Mouse (Mus musculus) right cerebral cortex, postnatal 25 days (tissue): Measurements from ENCODE around the gene Coro1c.
A peak's percentile ranks its signal among the peaks of the same experiment; 100 is the strongest.

Experiments used
- DNase-seq: peaks from one replicate; pipeline ENCODE4 v3.0.0; 2022

Coro1c gene

DNA sequence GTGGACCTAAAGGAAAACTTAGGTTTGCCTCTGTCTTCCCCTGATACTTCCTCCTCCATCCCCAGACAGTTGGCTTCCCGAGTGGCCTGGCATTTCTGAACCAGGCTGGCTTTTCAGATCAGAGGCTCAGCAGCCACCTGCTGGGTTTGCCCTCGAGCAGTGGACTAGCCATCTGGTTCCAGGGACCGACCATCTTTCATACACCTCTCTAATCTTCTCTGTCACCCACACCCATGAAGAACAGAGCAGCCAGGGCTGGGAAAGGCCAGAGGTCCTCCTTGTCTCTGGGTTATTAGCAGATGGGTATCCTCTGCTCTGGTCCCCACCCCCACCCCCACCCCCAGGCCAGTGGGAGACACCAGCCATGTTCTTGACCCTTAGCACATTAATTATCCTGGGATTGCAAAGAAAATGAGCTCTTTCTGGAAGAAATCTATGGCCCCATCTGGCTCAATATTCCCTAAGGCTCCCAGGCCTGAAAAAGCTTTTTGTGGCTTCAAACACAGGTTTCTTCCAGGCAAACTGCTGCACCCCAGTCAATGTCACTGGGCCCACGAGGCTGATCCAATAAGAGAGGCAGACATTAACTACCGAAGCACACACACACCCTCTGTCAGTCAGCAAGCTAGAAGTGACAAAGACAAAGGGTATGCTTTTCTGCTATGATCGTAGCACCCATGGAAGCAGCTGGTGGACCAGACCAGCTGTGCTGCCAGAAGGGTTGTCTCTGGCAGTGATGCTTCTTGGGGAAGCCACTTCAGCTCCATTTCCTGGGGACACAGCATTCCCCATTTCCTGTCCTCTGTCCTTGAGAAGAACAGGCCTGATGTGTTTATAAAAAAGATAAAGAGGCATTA, 13.0 kb upstream of the Coro1c start:
- no peak for DNase-seq

DNA sequence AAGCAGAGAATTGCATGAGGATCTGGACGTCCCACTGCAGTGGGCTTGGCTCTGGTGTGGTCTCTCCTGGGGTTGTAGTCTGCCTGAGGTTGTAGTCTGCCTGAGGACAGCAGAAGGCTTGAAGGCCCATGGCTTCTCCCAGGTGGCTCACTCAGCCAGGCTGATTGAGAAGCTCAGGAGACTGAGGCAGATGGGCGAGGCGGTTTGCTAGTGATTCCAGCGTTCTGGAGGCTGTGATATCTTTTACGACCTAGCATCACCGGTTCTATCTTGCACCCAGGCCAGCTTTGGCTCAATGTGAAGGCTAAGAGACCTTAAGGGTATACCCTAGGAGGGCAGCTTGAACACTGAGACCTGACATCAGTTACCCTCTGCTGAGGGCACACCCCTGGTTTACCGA, 10.5 kb upstream of the Coro1c start:
- no peak for DNase-seq

DNA sequence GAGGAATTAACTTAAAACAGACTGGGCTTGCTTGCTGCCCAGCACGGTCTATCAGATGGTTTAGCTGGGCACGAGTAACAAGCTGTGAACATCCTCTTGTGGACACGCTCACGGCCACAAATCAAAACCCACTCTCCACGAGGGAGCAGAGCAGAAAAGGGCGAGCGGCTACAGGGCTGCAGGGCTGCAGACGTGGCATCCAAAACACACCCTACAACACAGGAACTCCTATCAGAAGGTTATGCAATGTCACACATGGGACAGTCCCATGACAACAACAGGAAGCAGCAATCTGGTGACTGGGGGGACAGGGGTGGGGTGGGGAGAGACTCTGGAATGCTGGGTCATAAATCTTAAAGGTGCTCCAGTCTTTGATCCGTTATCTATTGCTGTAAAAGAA, 10.1 kb upstream of the Coro1c start:
- no peak for DNase-seq

DNA sequence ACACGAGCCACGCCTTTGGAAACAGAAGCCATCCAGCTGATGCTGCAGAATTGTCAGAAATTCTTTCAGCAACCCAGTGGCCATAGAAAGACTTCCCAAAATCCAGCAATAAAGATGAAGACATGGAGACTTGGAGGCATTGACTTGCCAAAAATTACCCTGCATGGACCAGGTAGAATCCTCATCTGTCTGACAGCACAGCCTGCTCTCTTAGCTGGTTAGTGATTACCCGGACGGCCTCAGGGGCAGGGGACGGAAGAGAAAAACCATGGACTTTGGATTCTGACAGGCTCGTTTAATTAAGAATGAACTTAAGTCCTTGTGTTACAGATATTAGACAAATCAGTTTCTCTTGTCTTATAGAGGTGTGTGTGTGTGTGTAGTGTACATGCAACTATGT, 2.1 kb upstream of the Coro1c start:
- DNase-seq = no peak

DNA sequence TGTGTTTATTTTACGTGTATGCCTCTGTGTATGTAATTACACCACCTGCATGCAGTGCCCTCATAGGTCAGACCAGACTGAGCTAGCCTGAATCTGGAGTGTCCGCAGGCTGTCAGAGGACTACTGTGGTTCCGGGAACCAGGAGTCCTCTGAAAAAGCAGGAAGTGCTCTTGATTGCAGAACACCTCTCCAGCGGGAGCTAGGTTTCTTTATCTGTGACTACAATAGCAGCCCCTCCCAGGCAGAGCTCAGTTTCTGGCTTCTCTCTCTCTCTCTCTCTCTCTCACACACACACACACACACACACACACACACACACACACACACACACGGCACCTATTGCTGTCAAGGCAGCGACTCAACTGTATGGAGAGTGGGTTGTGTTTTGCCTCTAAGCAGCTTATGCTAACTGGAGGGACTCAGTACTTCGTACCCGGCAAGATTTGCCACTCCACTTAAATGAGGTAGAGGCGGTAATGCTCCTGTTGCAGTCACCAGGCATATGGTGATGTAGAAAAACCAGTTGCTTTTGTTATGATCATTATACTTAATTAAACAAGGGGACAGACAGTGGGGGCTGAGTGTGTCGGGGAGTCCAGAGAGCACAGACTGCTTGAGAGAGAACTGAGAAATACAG, 1.6 kb upstream of the Coro1c start:
- DNase-seq = peak; percentile 23

DNA sequence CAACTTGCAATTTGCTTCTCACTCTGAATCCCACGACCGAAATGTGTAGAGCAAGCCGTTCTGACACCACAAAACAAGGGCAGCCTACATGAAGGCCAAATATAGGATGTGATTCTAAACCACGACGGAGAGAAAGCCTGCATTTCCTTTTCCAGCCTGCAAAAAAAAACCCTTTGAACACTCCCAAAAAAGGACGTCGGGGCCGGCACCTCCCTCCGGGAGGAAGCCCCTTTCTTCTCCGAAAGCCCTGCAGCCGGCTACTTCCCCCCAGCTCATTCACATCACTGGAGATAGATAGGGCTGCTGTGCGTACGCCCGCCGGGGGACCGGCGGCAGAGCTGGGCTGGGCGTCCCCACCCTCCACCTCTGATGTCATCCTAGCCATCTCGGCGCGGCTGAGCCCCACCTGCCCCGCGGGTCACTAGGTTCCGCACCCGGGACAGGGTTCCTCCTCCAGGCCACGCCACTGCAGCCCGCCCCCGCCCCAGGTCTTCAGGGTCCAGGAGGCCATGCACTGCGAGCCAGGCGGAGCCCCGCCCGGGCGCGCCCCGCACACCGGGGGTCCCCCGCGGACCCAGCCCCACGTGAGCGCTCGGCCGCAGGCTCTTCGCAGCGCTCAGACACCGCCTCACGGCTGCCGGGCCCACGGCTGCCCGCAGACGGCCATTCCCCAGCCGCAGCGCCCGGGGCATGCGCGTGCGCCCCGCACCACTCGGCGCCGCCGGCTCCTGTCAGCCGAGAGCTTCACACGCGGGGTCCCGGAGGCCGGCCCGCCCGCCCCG, 581 bp downstream of the Coro1c start:
- peak; percentile 68 for DNase-seq

DNA sequence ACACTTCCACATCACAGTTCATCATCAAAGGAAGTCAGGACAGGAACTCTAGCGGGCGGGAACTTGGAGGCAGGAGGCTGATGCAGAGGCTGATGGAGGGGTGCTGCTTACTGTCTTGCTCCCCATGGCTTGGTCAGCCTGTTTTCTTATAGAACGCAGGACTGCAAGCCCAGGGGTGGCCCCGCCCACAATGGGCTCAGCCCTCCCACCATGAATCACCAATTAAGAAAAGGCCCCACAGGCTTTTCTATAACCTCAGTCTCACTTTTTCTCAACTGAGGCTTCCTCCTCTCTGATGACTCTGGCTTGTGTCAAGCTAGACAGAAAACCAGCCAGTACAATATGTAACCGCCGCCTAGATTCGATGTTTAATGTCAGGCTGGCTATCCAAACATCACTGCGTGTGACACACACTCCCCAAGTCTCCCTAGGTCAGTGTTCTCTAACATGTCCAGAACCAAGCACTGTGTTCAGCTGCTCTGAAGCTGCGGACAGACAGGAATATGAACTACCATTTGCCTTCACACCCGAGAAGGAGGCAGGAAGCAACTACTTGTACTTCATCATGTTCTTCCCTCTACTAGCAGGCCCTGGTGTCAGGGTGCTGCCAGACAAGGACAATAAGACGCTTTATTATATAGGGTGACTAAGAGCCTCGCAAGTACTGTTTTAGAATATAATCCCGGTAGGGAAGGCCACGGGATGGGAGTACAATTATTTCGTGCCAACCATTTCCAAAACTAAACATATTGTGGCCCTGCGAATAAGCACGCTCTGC, 1.4 kb downstream of the Coro1c start:
- DNase-seq = peak; percentile 23

DNA sequence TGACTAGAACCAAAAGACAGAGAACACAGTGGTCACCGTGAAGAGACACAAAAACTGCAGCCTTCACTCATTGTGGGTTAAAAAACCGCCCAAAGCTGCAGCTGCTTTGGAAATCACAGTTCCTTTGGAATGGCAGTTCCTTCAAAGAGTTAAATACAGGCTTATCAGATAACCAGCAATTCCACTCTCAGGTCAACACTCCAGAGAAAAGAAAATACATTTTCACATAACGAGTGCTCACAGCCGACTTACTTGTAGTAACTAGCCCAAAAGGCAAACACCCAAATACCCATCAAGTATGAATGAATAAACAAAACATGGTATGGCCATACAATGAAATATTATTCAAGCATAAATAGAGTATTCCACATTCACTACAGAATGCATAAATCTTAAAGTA, 3.6 kb downstream of the Coro1c start:
- no peak for DNase-seq

DNA sequence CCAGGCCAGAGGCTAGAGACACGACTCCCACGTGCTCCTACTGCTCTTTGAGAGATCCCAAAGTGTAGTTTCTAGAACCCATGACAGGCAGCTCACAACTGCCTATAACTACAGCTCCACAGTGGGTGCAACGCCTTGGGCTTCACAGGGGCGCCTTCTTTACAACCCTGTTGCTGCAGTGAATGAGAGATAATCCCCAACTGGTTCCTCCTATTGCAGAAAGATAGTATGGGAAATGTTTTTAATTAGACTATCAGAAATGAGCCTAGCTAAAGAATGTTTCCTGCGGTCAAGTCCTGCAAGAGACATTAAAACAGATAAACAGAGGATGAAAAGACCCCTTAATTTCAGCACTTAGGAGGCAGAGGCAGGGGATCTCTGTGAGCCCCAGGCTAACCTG, 5.6 kb downstream of the Coro1c start:
- no peak for DNase-seq

DNA sequence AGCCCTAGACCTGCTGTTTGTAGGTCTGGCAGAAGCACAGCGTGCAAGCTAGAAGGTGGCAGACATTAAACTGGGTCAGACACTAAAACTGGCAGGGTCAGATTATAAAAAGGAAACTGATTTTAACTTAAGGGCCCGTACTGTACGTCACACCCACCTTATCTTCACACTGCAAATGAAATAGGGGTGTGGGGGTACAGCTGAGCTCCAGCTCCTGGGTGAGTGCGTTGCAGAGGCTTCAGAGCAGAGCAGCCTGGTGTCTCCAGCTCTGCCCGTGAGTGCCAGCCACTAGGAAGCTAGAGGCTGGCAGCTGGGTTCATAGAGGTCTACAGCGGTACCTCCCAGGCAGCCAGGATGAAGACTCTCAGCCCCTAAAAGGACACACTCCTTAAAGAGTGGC, 6.5 kb downstream of the Coro1c start:
- DNase-seq = no peak

DNA sequence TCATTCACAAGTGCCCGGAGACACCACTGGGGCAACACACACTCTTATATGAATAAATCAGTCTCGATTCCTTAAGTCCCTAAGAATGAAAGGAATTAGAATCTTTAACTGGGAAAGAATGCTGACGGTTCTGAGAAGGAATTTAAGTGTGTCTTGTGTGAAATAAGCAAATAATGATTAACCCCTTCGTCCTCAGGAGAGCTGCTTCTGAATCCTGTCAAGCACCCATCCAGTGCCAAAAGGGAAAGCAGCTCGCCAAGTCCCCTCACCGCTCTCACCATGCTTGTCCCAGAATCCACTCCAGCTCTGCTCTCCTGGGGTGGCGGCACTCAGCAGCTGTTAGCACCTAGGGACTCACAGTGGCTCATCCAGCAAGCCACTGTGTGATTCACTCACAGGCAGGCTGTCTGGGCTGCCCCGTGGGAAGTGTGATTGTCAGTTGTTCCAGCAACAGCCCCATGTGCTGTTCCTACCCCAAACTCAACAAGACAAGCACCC, 7.4 kb downstream of the Coro1c start:
- peak; percentile 44 for DNase-seq

DNA sequence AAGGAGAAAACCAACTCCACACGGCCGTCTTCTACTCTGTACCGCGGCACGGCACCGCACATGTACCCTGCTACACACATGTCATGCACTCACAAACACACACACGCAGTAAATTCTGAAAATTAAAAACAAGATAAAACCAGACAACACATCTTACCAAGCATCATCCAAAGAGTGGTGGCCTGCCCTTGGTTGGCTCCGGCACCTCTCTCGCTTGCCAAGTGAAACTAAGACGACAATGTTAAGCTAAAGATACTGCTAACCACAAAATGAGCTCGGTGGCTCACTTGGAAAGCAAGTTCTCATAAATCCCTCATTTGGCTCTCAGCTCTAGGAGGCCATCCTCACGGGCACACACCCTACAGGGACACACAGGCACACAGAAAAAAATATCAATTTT, 9.0 kb downstream of the Coro1c start:
- DNase-seq = no peak

DNA sequence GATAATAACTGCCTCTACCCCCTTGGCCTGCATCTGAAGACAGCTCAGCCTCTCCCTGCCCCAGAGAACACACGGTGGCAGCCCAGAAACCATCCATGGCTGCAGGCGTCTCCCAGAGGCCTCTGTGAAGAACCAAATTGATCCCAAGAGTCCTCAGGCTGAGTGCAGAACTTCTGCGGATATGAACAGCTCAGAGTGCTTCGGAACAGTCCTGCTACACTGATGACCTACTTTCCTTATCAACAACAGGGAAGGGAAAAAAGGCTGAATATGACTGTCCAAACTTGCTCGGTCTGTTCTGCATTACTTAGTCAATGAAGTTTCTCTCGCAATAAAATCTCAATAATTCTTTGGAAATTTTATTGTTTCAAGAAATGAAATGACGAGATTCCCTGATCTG, 16.6 kb downstream of the Coro1c start:
- DNase-seq = no peak

DNA sequence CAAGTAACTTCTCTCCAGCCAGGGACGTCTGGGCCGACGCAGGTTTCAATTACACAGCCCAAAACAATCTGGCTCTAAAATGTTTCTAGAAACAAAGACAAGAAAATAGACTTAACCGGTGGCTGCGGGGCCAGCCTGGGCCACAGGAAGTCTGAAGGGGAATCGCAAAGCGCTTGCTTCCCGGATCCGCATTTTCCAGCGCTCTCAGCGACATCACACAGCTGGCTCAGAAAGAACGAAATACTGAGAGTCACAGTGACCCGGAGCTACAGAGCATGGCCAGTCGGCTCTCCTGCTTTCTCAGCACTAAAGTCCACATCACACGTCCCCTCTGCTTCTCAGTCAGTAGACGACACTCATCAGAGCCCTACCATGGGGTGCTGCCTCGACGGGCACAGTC, 17.7 kb downstream of the Coro1c start:
- no peak for DNase-seq

DNA sequence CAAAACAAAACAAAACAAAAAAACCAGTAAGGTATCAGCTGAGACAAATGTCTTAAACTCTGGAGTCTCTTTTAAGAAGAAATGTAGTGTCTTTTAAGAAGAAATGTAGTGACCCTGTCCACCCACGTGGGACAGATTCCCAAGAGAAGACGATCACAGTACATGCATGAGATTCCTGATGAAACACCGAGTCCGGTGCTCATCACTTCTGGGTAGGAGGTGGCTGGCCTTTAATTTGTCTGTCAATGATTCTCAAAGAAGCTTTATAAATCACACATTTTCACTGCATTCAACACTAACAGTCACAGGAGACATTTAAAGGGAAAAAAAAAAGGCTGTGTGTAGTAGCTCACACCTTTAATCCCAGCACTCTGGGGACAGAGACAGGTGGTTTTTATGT, 18.6 kb downstream of the Coro1c start:
- DNase-seq = no peak

DNA sequence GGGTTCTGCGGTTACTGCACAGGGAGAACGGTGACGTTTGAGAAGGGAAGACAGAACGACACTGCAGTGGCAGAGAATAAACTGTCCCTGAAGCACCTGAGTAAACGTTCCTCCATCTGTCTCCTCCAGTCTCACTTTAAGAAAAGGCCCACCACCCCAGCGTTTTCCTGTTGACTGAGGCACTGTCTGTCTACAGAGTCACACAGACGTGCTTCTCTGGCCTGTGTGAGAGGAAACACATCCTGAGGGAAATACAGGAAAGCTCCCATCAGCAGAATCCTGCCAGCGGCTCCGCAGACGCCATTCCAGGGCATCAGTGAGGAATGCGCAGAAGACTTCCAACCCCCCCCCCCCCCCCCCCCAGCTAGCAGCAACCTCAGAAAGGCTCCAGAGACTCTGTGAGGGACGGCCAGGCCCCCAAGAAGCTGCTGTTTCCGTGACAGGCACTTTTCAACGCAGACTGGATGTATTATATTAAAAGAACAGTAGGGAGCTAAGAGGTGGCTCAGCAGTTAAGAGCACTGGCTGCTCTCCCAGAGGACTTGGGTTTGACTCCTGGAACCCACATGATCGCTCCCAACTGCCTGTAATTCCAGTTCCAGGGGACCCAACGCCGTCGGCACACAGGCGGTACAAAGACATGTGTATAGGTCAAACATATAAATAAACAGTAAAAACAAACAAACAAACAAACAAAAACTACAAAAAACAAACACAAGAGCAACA, 19.2 kb downstream of the Coro1c start:
- DNase-seq = no peak

DNA sequence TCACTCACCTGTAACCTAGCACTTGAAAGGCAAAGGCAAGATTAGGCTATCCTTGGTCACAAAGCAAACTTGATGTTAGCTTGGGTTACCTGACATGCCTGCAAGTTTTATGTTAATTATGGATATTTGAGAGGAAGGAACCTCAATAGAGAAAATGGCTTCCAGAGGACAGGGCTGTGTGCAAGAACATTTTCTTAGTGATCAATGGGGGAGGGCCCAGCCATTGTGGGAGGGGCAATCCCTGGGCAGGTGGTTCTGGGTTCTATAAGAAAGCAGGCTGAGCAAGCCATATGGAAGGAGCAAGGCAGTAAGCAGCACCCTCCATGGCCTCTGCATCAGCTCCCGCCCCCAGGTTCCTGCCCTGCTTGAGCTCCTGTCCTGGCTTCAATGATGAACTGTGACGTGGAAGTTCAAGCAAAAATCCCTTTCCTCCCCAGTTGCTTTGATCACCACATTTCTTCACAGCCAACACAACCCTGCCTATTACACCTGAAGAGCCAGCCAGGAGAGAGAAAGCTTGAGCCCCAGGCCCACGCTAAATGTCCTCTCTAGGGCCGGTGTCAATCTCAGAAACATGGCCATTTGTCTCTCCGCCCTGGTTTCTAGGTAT, 20.3 kb downstream of the Coro1c start:
- no peak for DNase-seq

DNA sequence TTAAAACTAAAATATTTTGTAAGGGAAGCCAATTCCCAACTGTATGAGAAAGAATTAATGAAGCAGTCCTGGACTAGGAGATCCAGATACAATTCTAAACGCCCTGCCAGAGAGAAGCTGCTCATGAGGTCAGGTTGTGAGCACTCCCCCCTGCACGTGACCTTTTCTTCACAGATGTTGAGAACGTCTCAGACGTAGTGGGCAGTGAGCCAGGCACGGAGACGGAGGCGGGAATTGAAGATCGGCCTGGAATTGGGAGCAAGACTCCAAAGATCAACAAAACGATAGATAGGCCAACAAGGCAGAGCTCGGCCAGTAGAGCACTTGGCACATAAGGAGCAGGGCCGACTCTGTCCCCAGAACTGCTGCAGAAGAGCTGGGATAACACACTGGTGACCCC, 21.4 kb downstream of the Coro1c start:
- no peak for DNase-seq

DNA sequence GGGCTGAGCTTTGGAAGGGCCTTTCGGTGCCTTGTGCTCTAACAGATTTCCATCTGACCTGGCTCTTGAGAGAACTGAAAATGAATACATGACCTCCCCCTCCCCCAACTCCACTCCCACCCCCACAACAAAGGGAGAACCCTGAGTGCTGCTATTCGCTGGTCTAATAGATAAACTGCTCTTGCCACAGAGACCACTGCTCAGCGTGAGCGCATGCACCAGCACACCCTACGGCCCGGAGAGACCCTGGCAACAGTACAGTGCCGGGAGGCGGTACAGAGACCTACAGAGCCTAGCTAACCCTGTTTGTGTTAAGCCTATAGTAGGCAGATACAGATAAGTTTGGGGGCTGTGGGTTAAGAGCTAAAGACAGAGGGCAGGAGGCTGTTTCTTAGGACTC, 22.9 kb downstream of the Coro1c start:
- DNase-seq = no peak

DNA sequence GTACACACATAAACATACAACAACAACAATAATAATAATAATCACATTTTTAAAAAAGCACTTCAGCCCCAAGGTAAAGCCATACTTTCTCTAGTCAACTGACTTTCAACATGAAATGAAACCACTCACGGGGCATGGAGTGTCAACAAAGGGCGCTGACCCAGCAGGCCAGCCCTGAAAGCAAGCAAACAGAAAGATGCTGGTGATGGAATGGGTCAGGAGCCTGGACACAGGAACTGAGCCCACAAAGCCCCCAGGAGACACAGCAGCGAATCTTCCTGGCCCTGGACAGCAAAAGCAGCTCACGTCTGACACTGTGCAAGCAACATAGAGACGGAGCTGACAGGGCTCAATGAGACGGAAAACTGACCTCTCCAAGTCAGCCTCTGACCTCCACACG, 23.8 kb downstream of the Coro1c start:
- no peak for DNase-seq

DNA sequence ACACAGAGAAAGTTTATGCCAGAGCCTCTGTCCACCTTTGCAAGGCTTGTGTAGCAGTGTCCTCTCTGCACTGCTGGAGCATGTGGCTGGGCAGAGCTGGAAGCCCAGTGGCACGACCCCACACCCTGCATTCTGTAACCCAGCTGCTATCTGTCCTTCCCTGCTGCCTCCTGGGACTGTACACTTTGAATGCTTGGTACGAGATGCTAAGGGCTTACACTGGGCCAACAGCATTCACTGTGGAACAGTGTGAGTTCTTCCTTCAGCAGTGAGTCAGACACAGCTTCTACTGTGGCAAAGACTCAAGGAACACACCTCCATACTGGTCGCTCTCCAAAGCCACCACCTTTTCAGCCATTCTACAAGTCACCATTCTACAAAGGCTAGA, 25.2 kb downstream of the Coro1c start:
- no peak for DNase-seq
